Mouse (Mus musculus) erythroblast, embryonic 14.5 days (primary cell): Measurements from ENCODE around the gene Tapbp. TPM values are rescaled to one million over a fixed set of nuclear protein-coding genes. Genes with fewer than 3 reads are reported as not detected.

Experiments used
- H3K27me3 ChIP-seq: 2 replicates; pipeline ENCODE4 v1.6.1; 2012; ENCODE audit warnings: inconsistent platforms; ENCODE audit not compliant: control insufficient read depth
- H3K36me3 ChIP-seq: 2 replicates; pipeline ENCODE4 v1.6.1; 2012; ENCODE audit warnings: mild to moderate bottlenecking, inconsistent platforms; ENCODE audit not compliant: control insufficient read depth
- H3K4me1 ChIP-seq: 2 replicates; pipeline ENCODE4 v1.6.1; 2012; ENCODE audit warnings: inconsistent platforms; ENCODE audit not compliant: control insufficient read depth
- H3K4me3 ChIP-seq: replicated peaks from 2 replicates; pipeline ENCODE3; 2012; ENCODE audit warnings: moderate library complexity, mild to moderate bottlenecking, inconsistent platforms
- H3K9me3 ChIP-seq: 2 replicates; pipeline ENCODE4 v1.6.1; 2012; ENCODE audit warnings: low read length, inconsistent platforms, mixed read lengths; ENCODE audit not compliant: control insufficient read depth
- GATA1 ChIP-seq: IDR thresholded peaks from 2 replicates; pipeline ENCODE4 v1.6.1; 2012; ENCODE audit warnings: low read length, inconsistent platforms, mixed read lengths
- TAL1 ChIP-seq: IDR thresholded peaks from 3 replicates; pipeline ENCODE4 v1.6.1; 2012; ENCODE audit warnings: low read length, inconsistent platforms, mixed read lengths
- polyA plus RNA-seq: library from polyadenylated mRNA; stranded (reverse); fragments of >175 nt; gene quantifications from 2 replicates; pipeline ENCODE4 v1.2.3, GENCODE M21; 2012

Gene Tapbp
- polyA plus RNA-seq, 1 experiment: 21.8 TPM

DNA sequence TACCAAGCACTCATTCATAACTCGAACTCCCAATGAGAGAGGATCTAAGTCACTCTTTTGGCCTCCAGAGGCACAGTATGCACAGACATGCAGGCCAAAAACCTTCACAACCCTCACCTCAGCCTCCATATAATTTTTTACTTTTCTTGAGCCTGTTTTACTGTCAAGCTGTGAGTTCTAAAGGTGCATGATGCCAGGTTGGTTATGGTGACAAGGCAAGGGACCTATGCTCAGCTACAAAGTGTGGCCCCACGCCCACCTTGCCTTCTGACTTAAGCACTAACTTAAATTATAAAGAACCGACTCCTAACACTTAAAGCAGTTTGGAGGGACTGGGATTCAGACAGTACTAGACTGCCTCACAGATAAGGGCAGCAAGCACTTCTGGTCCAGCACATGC is 37.6 kb downstream of the Tapbp start:
- peak overlapping the region; percentile 91 for H3K4me3 ChIP-seq
- TF ChIP-seq GATA1: no peak
- TF ChIP-seq TAL1: no peak
- no peaks in the 10 kb centered on the region for H3K27me3 ChIP-seq
- peaks cover 79% of the 10 kb centered on the region for H3K4me1 ChIP-seq
- no peaks in the 10 kb centered on the region for H3K9me3 ChIP-seq
- peaks cover 74% of the 10 kb centered on the region for H3K36me3 ChIP-seq

DNA sequence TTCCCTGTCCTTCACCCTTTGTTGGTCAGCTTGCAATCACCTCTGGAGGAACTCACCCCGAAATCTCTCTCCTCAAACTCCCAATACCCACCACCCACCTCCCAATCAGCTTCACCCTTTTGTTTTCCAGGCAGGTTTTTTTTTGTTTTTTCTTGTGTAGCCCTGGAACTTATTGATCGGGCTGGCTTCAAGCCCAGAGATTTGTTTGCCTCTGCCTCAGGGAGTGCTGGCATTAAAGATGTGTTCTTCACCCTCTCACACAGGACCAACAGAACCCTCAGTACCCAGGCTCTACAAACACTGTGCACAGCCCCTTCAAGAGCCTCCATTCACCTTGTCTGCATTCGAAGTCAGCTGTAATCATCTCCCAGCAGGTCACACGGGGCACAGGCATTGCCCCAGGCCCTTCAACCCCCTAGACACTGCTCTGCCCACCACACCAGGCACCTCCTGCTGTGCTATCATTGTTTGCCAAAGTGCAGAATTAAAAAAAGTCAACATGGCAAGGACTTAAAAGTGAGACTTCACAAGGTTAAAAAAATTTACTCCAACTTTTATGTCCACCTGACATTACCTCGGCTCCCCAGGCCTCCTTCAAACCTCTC is 38.4 kb downstream of the Tapbp start:
- Histone ChIP-seq H3K4me1 (peaks cover 74% of the 10 kb centered on the region), H3K36me3 (peaks cover 74% of the 10 kb centered on the region), H3K27me3 (no peaks in the 10 kb centered on the region), H3K4me3 (peak overlapping the region; percentile 91), H3K9me3 (no peaks in the 10 kb centered on the region)
- TF ChIP-seq TAL1 (no peak), GATA1 (no peak)

GRCm38 (mm10) chr17:33954646-33955554 is 39.2 kb downstream of the Tapbp start:
- Histone ChIP-seq H3K4me3 (peak overlapping the region; percentile 91), H3K4me1 (peaks cover 73% of the 10 kb centered on the region), H3K9me3 (no peaks in the 10 kb centered on the region), H3K36me3 (peaks cover 74% of the 10 kb centered on the region), H3K27me3 (no peaks in the 10 kb centered on the region)
- TF ChIP-seq GATA1 (no peak), TAL1 (no peak)

- TF ChIP-seq TAL1 (no peak), GATA1 (no peak)
- H3K27me3 ChIP-seq: no peaks in the 10 kb centered on the region
- H3K9me3 ChIP-seq: no peaks in the 10 kb centered on the region
- H3K36me3 ChIP-seq: peaks cover 72% of the 10 kb centered on the region
- peaks cover 65% of the 10 kb centered on the region for H3K4me1 ChIP-seq
- H3K4me3 ChIP-seq: peak within 1 kb of the TSS; percentile 91
Measured at GRCm38 (mm10) chr17:33955555-33956214, 40.0 kb downstream of the Tapbp start, which contains the start of the genes Vps52 and Rps18. Vps52 (plus strand) TSS chr17:33955812. Rps18 (minus strand) TSS chr17:33956001.

DNA sequence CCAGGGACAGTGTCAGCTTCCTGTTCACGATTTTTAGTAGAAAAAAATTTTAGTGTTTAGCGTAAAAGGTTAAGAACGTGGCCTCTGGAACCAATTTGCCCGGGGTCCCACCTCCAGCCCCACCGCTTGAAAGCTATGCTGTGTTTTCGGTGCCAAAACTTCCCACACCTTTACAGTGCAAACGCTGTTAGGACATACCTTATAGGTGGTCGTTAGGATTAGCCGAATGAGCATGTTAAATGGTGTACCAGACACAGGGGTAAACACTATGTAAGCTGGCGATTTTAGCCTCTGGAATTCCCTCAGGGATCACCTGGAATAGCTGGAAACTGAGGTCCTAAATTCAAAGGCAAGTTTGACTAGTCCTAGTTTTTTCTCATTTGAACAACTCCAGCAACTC is 40.6 kb downstream of the Tapbp start:
- Histone ChIP-seq H3K36me3 (peaks cover 72% of the 10 kb centered on the region), H3K4me3 (peak overlapping the region; percentile 91), H3K27me3 (no peaks in the 10 kb centered on the region), H3K9me3 (no peaks in the 10 kb centered on the region), H3K4me1 (peaks cover 58% of the 10 kb centered on the region)
- TF ChIP-seq TAL1: no peak
- TF ChIP-seq GATA1: no peak

DNA sequence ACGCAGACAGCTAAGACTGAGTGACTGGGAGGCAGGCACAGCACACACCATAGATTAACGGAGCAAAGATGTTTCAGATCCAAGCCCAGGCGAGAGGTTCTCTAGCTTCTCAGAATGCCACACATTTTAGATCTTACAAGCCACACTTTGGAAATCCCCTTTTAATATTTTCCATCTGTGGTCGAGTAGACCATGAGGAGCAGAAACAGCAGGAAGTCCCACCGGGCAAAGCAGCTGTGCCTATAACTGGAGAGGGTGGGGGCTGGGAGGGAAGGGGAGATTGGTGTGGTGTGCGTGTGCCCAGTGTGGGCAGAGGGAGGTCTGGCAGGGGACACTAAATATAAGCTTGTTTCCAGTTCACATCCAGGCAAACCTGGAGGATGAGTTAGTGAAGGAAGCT is 41.8 kb downstream of the Tapbp start:
- TF ChIP-seq TAL1 (no peak), GATA1 (no peak)
- Histone ChIP-seq H3K36me3 (peaks cover 68% of the 10 kb centered on the region), H3K27me3 (no peaks in the 10 kb centered on the region), H3K9me3 (no peaks in the 10 kb centered on the region), H3K4me3 (no peak overlapping the region), H3K4me1 (peaks cover 47% of the 10 kb centered on the region)

DNA sequence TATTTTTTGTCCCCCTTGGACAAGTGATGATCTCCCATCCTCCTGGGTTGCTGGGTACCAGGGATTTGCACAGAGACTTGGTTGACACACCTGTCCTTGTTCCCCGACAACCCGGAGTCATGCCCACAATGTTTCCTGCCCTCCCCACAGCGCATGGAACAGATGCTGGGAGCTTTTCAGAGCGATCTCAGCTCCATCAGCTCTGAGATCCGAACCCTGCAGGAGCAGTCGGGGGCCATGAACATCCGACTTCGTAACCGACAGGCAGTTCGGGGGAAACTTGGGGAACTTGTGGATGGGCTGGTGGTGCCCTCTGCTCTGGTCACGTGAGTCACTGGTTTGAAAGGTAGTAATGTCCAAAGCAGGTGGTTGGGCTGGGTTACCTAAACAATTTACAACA is 42.8 kb downstream of the Tapbp start:
- no peak overlapping the region for H3K4me3 ChIP-seq
- H3K36me3 ChIP-seq: peaks cover 68% of the 10 kb centered on the region
- TF ChIP-seq TAL1: no peak
- TF ChIP-seq GATA1: no peak
- no peaks in the 10 kb centered on the region for H3K9me3 ChIP-seq
- no peaks in the 10 kb centered on the region for H3K27me3 ChIP-seq
- peaks cover 37% of the 10 kb centered on the region for H3K4me1 ChIP-seq

GRCm38 (mm10) chr17:33959135-33959534 is 43.4 kb downstream of the Tapbp start:
- H3K9me3 ChIP-seq: no peaks in the 10 kb centered on the region
- peaks cover 31% of the 10 kb centered on the region for H3K4me1 ChIP-seq
- no peak overlapping the region for H3K4me3 ChIP-seq
- no peaks in the 10 kb centered on the region for H3K27me3 ChIP-seq
- TF ChIP-seq TAL1 (no peak), GATA1 (no peak)
- H3K36me3 ChIP-seq: peaks cover 66% of the 10 kb centered on the region

DNA sequence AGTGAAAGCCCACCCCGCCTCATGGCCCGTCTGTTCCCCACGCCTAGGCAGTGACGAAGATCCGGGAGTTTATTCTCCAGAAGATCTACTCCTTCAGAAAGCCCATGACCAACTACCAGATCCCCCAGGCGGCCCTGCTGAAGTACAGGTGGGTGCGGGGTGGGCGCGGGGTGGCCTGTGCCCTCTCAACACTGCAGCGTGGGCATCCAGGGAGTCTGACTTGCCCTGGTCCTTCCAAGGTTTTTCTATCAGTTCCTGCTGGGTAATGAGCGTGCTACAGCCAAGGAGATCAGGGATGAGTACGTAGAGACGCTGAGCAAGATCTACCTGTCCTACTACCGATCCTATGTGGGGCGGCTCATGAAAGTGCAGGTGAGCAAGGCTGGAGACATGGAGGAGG is 44.2 kb downstream of the Tapbp start:
- Histone ChIP-seq H3K9me3 (no peaks in the 10 kb centered on the region), H3K36me3 (peaks cover 62% of the 10 kb centered on the region), H3K4me3 (no peak overlapping the region), H3K27me3 (no peaks in the 10 kb centered on the region), H3K4me1 (peaks cover 23% of the 10 kb centered on the region)
- TF ChIP-seq GATA1 (no peak), TAL1 (no peak)
